Mouse (Mus musculus) midbrain, postnatal 0 days (tissue): ENCODE results near the gene Nfkb2. TPM values are rescaled to one million over a fixed set of nuclear protein-coding genes. Genes with fewer than 3 reads are reported as not detected.
A peak's percentile ranks its signal among the peaks of the same experiment; 100 is the strongest.

Experiments used
- ATAC-seq: fragments of 200-750 bp; cut with Nextera tagmentation; 2 replicates; pipeline ENCODE4 v1.8.0; 2017; ENCODE audit warnings: moderate number of reproducible peaks, mild to moderate bottlenecking, moderate TSS enrichment, moderate library complexity; ENCODE audit not compliant: low FRiP score
- DNase-seq: peaks from one replicate; pipeline ENCODE4 v3.0.0-alpha.2; 2015; ENCODE audit warnings: low spot score
- H3K27ac ChIP-seq: fragments of 300-500 bp; sonication (generic); 2 replicates; pipeline ENCODE4 v1.5.1; 2014; ENCODE audit warnings: low read depth, mild to moderate bottlenecking, low read length, mixed read lengths
- H3K27me3 ChIP-seq: fragments of 300-500 bp; sonication (generic); 2 replicates; pipeline ENCODE4 v1.6.1; 2014; ENCODE audit warnings: low read length, control low read depth, mixed read lengths; ENCODE audit not compliant: insufficient read depth
- H3K36me3 ChIP-seq: fragments of 300-500 bp; sonication (generic); 2 replicates; pipeline ENCODE4 v1.6.1; 2014; ENCODE audit warnings: low read length, control low read depth, mixed read lengths; ENCODE audit not compliant: insufficient read depth
- H3K4me1 ChIP-seq: fragments of 300-500 bp; sonication (generic); 2 replicates; pipeline ENCODE4 v1.6.1; 2014; ENCODE audit warnings: mild to moderate bottlenecking, control low read depth, antibody characterized with exemption, low read length, mixed read lengths; ENCODE audit not compliant: insufficient read depth
- H3K4me2 ChIP-seq: fragments of 300-500 bp; sonication (generic); 2 replicates; pipeline ENCODE4 v1.6.1; 2014; ENCODE audit warnings: low read depth, mild to moderate bottlenecking, low read length, mixed read lengths; ENCODE audit not compliant: poor library complexity, severe bottlenecking
- H3K4me3 ChIP-seq: fragments of 300-500 bp; sonication (generic); 2 replicates; pipeline ENCODE4 v1.5.1; 2014; ENCODE audit warnings: low read depth, mild to moderate bottlenecking, low read length, moderate library complexity
- H3K9ac ChIP-seq: fragments of 300-500 bp; sonication (generic); replicated peaks from 2 replicates; pipeline ENCODE4 v1.6.1; 2014; ENCODE audit warnings: mild to moderate bottlenecking, low read length, moderate library complexity, mixed read lengths; ENCODE audit not compliant: poor library complexity, severe bottlenecking
- H3K9me3 ChIP-seq: fragments of 300-500 bp; sonication (generic); 2 replicates; pipeline ENCODE4 v1.6.1; 2016; ENCODE audit warnings: low read length, control low read depth
- CTCF ChIP-seq: IDR thresholded peaks from 2 replicates; pipeline ENCODE4 v1.5.1; 2016; ENCODE audit warnings: antibody characterized with exemption, mild to moderate bottlenecking
- WGBS: fragments of 180-500 bp; shearing (Covaris S2); extraction: QIAGEN DNeasy Blood & Tissue Kit; methylation state at CpG from one replicate; pipeline ENCODE4 v1.1.7; 2014; 5-methylcytosine and 5-hydroxymethylcytosine counted together
- polyA plus RNA-seq: library from polyadenylated mRNA; unstranded; fragments of >200 nt; fragmentation: Nextera tagmentation; extraction: Ambion mirVana; gene quantifications from 2 replicates; pipeline ENCODE4 v1.2.1, GENCODE M21; 2015
- total RNA-seq: library from RNA; depleted of rRNA; stranded (reverse); fragments of >200 nt; gene quantifications from 2 replicates; pipeline ENCODE4 v1.2.3, GENCODE M21; 2014; rRNA removed

Nfkb2 gene
- total RNA-seq (3.1 and 4.5 TPM in 2 replicates), polyA plus RNA-seq (2.3 and 2.4 TPM in 2 replicates)

- Histone ChIP-seq H3K4me3 (peak within 1 kb of the TSS; percentile 44), H3K4me2 (peak within 1 kb of the TSS; percentile 83), H3K27ac (0 out of 2 replicates have a peak within 1 kb of the TSS, but pooled peaks have one; percentile 38), H3K4me1 (no peaks in the 10 kb centered on the region), H3K27me3 (0 out of 2 replicates have a peak, but pooled peaks cover 10% of the 10 kb centered on the region), H3K36me3 (no peaks in the 10 kb centered on the region), H3K9me3 (no peaks in the 10 kb centered on the region), H3K9ac (peak within 1 kb of the TSS; percentile 52; the same call in 1 of the 2 replicates)
- peak; percentile 91 for TF ChIP-seq CTCF
- under 1% methylated on average over 39 of the region's 39 CpGs for WGBS
- ATAC-seq (peak; percentile 74), DNase-seq (peak; percentile 84)
Measured at GRCm38 (mm10) chr19:46304216-46304841, at the start of gene Nfkb2. Gene Nfkb2, plus strand, starts transcription at chr19:46304320.

GRCm38 (mm10) chr19:46264762-46265161 is 39.4 kb upstream of the Nfkb2 start:
- peaks cover 92% of the 10 kb centered on the region for H3K36me3 ChIP-seq

DNA sequence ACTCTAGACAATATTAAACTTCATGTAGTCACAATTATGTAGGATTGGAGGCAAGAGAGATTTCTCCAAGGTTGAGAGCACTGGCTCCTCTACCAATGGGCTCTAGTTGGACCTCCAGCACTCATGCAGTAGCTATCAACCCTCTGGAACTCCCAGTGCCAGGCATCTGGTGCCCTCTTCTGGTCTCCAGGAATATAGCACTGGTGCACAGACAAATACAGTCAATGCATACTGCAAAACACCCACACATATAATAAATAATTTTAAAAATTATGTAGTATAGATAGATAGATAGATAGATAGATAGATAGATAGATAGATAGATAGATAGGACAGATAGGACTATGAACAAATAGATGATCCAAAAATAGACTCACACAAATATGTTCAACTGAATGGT is 28.8 kb upstream of the Nfkb2 start:
- no peak overlapping the region for H3K4me2 ChIP-seq
- H3K4me3 ChIP-seq: no peak overlapping the region
- H3K9ac ChIP-seq: no peak overlapping the region
- DNase-seq: no peak
- TF ChIP-seq CTCF: peak; percentile 48
- H3K27ac ChIP-seq: no peak overlapping the region
- no peaks in the 10 kb centered on the region for H3K9me3 ChIP-seq
- no peaks in the 10 kb centered on the region for H3K27me3 ChIP-seq
- no peak for ATAC-seq
- H3K36me3 ChIP-seq: peaks cover 57% of the 10 kb centered on the region
- H3K4me1 ChIP-seq: no peaks in the 10 kb centered on the region

More at GRCm38 (mm10) chr19:46264762-46265161, 39.4 kb upstream of the Nfkb2 start:
- no peak overlapping the region for H3K27ac ChIP-seq
- no peaks in the 10 kb centered on the region for H3K9me3 ChIP-seq
- H3K4me2 ChIP-seq: no peak overlapping the region
- WGBS: 92% methylated on average over 7 of the region's 7 CpGs
- no peaks in the 10 kb centered on the region for H3K27me3 ChIP-seq
- no peak overlapping the region for H3K4me3 ChIP-seq
- no peak for TF ChIP-seq CTCF
- no peak overlapping the region for H3K9ac ChIP-seq
- no peaks in the 10 kb centered on the region for H3K4me1 ChIP-seq
- ATAC-seq (no peak), DNase-seq (no peak)

GRCm38 (mm10) chr19:46282081-46282849 is 21.9 kb upstream of the Nfkb2 start:
- no peaks in the 10 kb centered on the region for H3K4me1 ChIP-seq
- DNase-seq (no peak), ATAC-seq (no peak)
- TF ChIP-seq CTCF: peak; percentile 38
- H3K27ac ChIP-seq: no peak overlapping the region
- no peak overlapping the region for H3K4me3 ChIP-seq
- peaks cover 74% of the 10 kb centered on the region for H3K36me3 ChIP-seq
- 95% methylated on average over 11 of the region's 11 CpGs for WGBS
- no peak overlapping the region for H3K4me2 ChIP-seq
- H3K9ac ChIP-seq: no peak overlapping the region
- no peaks in the 10 kb centered on the region for H3K9me3 ChIP-seq
- H3K27me3 ChIP-seq: no peaks in the 10 kb centered on the region

GRCm38 (mm10) chr19:46284686-46285085 is 19.4 kb upstream of the Nfkb2 start:
- no peak for TF ChIP-seq CTCF
- no peak overlapping the region for H3K9ac ChIP-seq
- no peak for ATAC-seq
- H3K4me2 ChIP-seq: no peak overlapping the region
- H3K4me1 ChIP-seq: no peaks in the 10 kb centered on the region
- H3K36me3 ChIP-seq: peaks cover 62% of the 10 kb centered on the region
- WGBS: 95% methylated on average over 4 of the region's 4 CpGs
- H3K27me3 ChIP-seq: no peaks in the 10 kb centered on the region
- no peaks in the 10 kb centered on the region for H3K9me3 ChIP-seq
- DNase-seq: no peak
- H3K4me3 ChIP-seq: no peak overlapping the region
- no peak overlapping the region for H3K27ac ChIP-seq

DNA sequence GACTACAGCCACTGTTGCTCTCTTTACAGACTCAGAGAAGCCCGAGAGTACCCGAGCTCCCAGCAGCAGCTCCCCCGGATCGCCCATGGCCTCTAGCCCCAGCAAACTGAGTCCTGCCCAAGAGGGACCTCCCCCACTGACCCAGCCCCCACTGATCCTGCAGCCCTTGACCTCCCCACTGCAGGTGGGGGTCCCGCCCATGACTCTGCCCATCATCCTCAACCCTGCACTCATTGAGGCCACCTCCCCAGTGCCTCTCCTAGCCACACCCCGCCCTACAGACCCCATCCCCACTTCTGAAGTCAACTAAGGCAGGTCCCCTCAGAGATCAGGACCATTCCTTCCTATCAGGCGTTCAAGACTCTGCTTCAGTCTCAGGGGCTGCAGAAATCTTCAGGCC is 18.5 kb upstream of the Nfkb2 start:
- Histone ChIP-seq H3K9me3 (no peaks in the 10 kb centered on the region), H3K27ac (no peak overlapping the region), H3K9ac (no peak overlapping the region), H3K27me3 (no peaks in the 10 kb centered on the region), H3K4me2 (no peak overlapping the region), H3K4me1 (no peaks in the 10 kb centered on the region), H3K36me3 (peaks cover 53% of the 10 kb centered on the region), H3K4me3 (no peak overlapping the region)
- DNase-seq (no peak), ATAC-seq (no peak)
- WGBS: 90% methylated on average over 7 of the region's 7 CpGs
- TF ChIP-seq CTCF: no peak
